Mouse (Mus musculus) MEL (cell line): ENCODE results near the gene Ect2l. TPM values are rescaled to one million over a fixed set of nuclear protein-coding genes. Genes with fewer than 3 reads are reported as not detected.

Experiments used
- DNase-seq: peaks from one replicate; pipeline ENCODE4 v3.0.0; 2011; ENCODE audit warnings: low read depth, low spot score
- H3K27ac ChIP-seq: 2 replicates; pipeline ENCODE4 v1.5.1; 2012; ENCODE audit warnings: low read depth, mild to moderate bottlenecking, control low read depth, low read length, moderate library complexity; ENCODE audit not compliant: control insufficient read depth
- H3K27me3 ChIP-seq, 2 experiments: fragments of 150-350 bp in 1 of 2; sonication (generic) in 1 of 2; 2 replicates each; pipeline ENCODE4 v1.6.1; 2012; ENCODE audit warnings: low read length in 2 of 2, mild to moderate bottlenecking in 2 of 2, improper control_type of control experiment in 1 of 2, moderate library complexity in 1 of 2; ENCODE audit not compliant: insufficient read depth in 2 of 2, control insufficient read depth in 1 of 2
- H3K36me3 ChIP-seq, 2 experiments: 2 replicates each; pipeline ENCODE4 v1.6.1; 2012 to 2014; ENCODE audit warnings: low read length in 2 of 2, improper control_type of control experiment in 1 of 2, inconsistent platforms in 1 of 2, mild to moderate bottlenecking in 1 of 2; ENCODE audit not compliant: insufficient read depth in 2 of 2, control insufficient read depth in 1 of 2
- H3K4me1 ChIP-seq, 2 experiments: fragments of 150-350 bp in 1 of 2; sonication (generic) in 1 of 2; 2 replicates each; pipeline ENCODE4 v1.6.1; 2012; ENCODE audit warnings: low read length in 2 of 2, improper control_type of control experiment in 1 of 2, mild to moderate bottlenecking in 1 of 2; ENCODE audit not compliant: insufficient read depth in 2 of 2, control insufficient read depth in 1 of 2
- H3K4me3 ChIP-seq, 2 experiments: fragments of 150-350 bp in 1 of 2; sonication (generic) in 1 of 2; 2 replicates each; pipeline ENCODE4 v1.5.1; 2012; ENCODE audit warnings: low read depth in 2 of 2, low read length in 2 of 2, mild to moderate bottlenecking in 2 of 2, moderate library complexity in 2 of 2, control low read depth in 1 of 2, improper control_type of control experiment in 1 of 2; ENCODE audit not compliant: control insufficient read depth in 1 of 2, insufficient read depth in 1 of 2
- H3K79me2 ChIP-seq: 2 replicates; pipeline ENCODE4 v1.6.1; 2012; ENCODE audit warnings: mild to moderate bottlenecking, low read length, moderate library complexity; ENCODE audit not compliant: control insufficient read depth, poor library complexity, insufficient read depth
- H3K9ac ChIP-seq: 2 replicates; pipeline ENCODE4 v1.6.1; 2012; ENCODE audit warnings: low read depth, mild to moderate bottlenecking, control low read depth, low read length, moderate library complexity; ENCODE audit not compliant: control insufficient read depth, poor library complexity, severe bottlenecking
- H3K9me3 ChIP-seq: fragments of 150-350 bp; sonication (generic); replicated peaks from 2 replicates; pipeline ENCODE4 v1.6.1; 2012; ENCODE audit warnings: mild to moderate bottlenecking, low read length, improper control_type of control experiment, moderate library complexity; ENCODE audit not compliant: insufficient read depth
- BHLHE40 ChIP-seq: IDR thresholded peaks from 2 replicates; pipeline ENCODE4 v1.6.1; 2012; ENCODE audit warnings: low read depth, mild to moderate bottlenecking, inconsistent platforms, low read length, improper control_type of control experiment, borderline replicate concordance
- CHD1 ChIP-seq: IDR thresholded peaks from 2 replicates; pipeline ENCODE4 v1.6.1; 2012; ENCODE audit warnings: low read depth, mild to moderate bottlenecking, inconsistent platforms, low read length, improper control_type of control experiment
- CHD2 ChIP-seq: IDR thresholded peaks from 2 replicates; pipeline ENCODE4 v1.6.1; 2011; ENCODE audit warnings: low read length, improper control_type of control experiment
- CTCF ChIP-seq, 3 experiments: IDR thresholded peaks in 2 of 3; conservative IDR thresholded peaks in 1 of 3; 2 replicates each; pipeline ENCODE4 v1.5.1; 2011 to 2012; ENCODE audit warnings: low read length in 3 of 3, low read depth in 2 of 3, mild to moderate bottlenecking in 2 of 3, improper control_type of control experiment in 1 of 3, inconsistent platforms in 1 of 3, mixed read lengths in 1 of 3, moderate library complexity in 1 of 3; ENCODE audit not compliant: control insufficient read depth in 1 of 3, insufficient read depth in 1 of 3, poor library complexity in 1 of 3, severe bottlenecking in 1 of 3
- E2F4 ChIP-seq: IDR thresholded peaks from 2 replicates; pipeline ENCODE4 v1.6.1; 2011; ENCODE audit warnings: low read depth, low read length, improper control_type of control experiment, borderline replicate concordance
- ELF1 ChIP-seq: IDR thresholded peaks from 2 replicates; pipeline ENCODE4 v1.6.1; 2014; ENCODE audit warnings: low read depth, mild to moderate bottlenecking, inconsistent platforms, low read length, improper control_type of control experiment, moderate library complexity
- ETS1 ChIP-seq: IDR thresholded peaks from 2 replicates; pipeline ENCODE4 v1.6.1; 2012; ENCODE audit warnings: low read depth, mild to moderate bottlenecking, inconsistent platforms, low read length, improper control_type of control experiment, moderate library complexity
- GABPA ChIP-seq: IDR thresholded peaks from 2 replicates; pipeline ENCODE4 v1.6.1; 2012; ENCODE audit warnings: low read depth, mild to moderate bottlenecking, inconsistent platforms, low read length, improper control_type of control experiment, moderate library complexity
- HCFC1 ChIP-seq: IDR thresholded peaks from 2 replicates; pipeline ENCODE4 v1.6.1; 2012; ENCODE audit warnings: low read depth, mild to moderate bottlenecking, inconsistent platforms, low read length, improper control_type of control experiment, moderate library complexity
- JUND ChIP-seq: IDR thresholded peaks from 2 replicates; pipeline ENCODE4 v1.6.1; 2011; ENCODE audit warnings: low read depth, mild to moderate bottlenecking, improper control_type of control experiment, low read length
- MAX ChIP-seq: IDR thresholded peaks from 2 replicates; pipeline ENCODE4 v1.6.1; 2011; ENCODE audit warnings: low read length, improper control_type of control experiment
- MAZ ChIP-seq: IDR thresholded peaks from 2 replicates; pipeline ENCODE4 v1.6.1; 2012; ENCODE audit warnings: low read depth, mild to moderate bottlenecking, inconsistent platforms, low read length, improper control_type of control experiment
- MEF2A ChIP-seq: IDR thresholded peaks from 2 replicates; pipeline ENCODE4 v1.6.1; 2014; ENCODE audit warnings: low read depth, mild to moderate bottlenecking, inconsistent platforms, low read length, improper control_type of control experiment; ENCODE audit not compliant: poor library complexity, insufficient replicate concordance, severe bottlenecking; ENCODE audit errors: extremely low read depth
- MXI1 ChIP-seq: IDR thresholded peaks from 2 replicates; pipeline ENCODE4 v1.6.1; 2011; ENCODE audit warnings: mild to moderate bottlenecking, low read depth, low read length, improper control_type of control experiment
- MYC ChIP-seq: IDR thresholded peaks from 2 replicates; pipeline ENCODE4 v1.6.1; 2011; ENCODE audit warnings: low read depth, mild to moderate bottlenecking, low read length, improper control_type of control experiment, moderate library complexity
- NELFE ChIP-seq: IDR thresholded peaks from 2 replicates; pipeline ENCODE4 v1.6.1; 2011; ENCODE audit warnings: low read depth, low read length, improper control_type of control experiment
- NRF1 ChIP-seq: IDR thresholded peaks from 2 replicates; pipeline ENCODE4 v1.6.1; 2014; ENCODE audit warnings: low read depth, mild to moderate bottlenecking, inconsistent platforms, low read length, improper control_type of control experiment, moderate library complexity; ENCODE audit not compliant: poor library complexity, insufficient read depth, severe bottlenecking
- POLR2A ChIP-seq, 2 experiments: IDR thresholded peaks; 2 replicates each; pipeline ENCODE4 v1.6.1; 2011 to 2012; ENCODE audit warnings: low read length in 2 of 2, mild to moderate bottlenecking in 2 of 2, control low read depth in 1 of 2, improper control_type of control experiment in 1 of 2, low read depth in 1 of 2, moderate library complexity in 1 of 2; ENCODE audit not compliant: control insufficient read depth in 1 of 2, insufficient read depth in 1 of 2, poor library complexity in 1 of 2
- POLR2AphosphoS2 ChIP-seq: IDR thresholded peaks from 2 replicates; pipeline ENCODE4 v1.6.1; 2011; ENCODE audit warnings: low read length, improper control_type of control experiment
- POLR2AphosphoS5 ChIP-seq: IDR thresholded peaks from 2 replicates; pipeline ENCODE4 v1.6.1; 2012; ENCODE audit warnings: low read depth, borderline replicate concordance, mild to moderate bottlenecking, inconsistent platforms, low read length, moderate library complexity, mixed read lengths
- SIN3A ChIP-seq: IDR thresholded peaks from 2 replicates; pipeline ENCODE4 v1.6.1; 2012; ENCODE audit warnings: low read length, improper control_type of control experiment, inconsistent platforms
- SMC3 ChIP-seq: IDR thresholded peaks from 2 replicates; pipeline ENCODE4 v1.6.1; 2011; ENCODE audit warnings: low read depth, low read length, improper control_type of control experiment
- TAL1 ChIP-seq: IDR thresholded peaks from 2 replicates; pipeline ENCODE4 v1.6.1; 2012; ENCODE audit warnings: mild to moderate bottlenecking, inconsistent platforms, low read length, moderate library complexity, mixed read lengths
- TBP ChIP-seq: IDR thresholded peaks from 2 replicates; pipeline ENCODE4 v1.8.0; 2011; ENCODE audit warnings: low read depth, low read length, improper control_type of control experiment
- TCF12 ChIP-seq: IDR thresholded peaks from 2 replicates; pipeline ENCODE4 v1.6.1; 2014; ENCODE audit warnings: low read depth, mild to moderate bottlenecking, inconsistent platforms, low read length, improper control_type of control experiment, moderate library complexity
- USF1 ChIP-seq: IDR thresholded peaks from 2 replicates; pipeline ENCODE4 v1.6.1; 2014; ENCODE audit warnings: low read depth, mild to moderate bottlenecking, inconsistent platforms, low read length, improper control_type of control experiment, moderate library complexity
- USF2 ChIP-seq, 2 experiments: IDR thresholded peaks; 2 replicates each; pipeline ENCODE4 v1.6.1; 2011 to 2012; ENCODE audit warnings: improper control_type of control experiment in 2 of 2, low read length in 2 of 2, borderline replicate concordance in 1 of 2, inconsistent platforms in 1 of 2, low read depth in 1 of 2, mild to moderate bottlenecking in 1 of 2; ENCODE audit not compliant: insufficient read depth in 1 of 2
- ZC3H11A ChIP-seq: IDR thresholded peaks from 2 replicates; pipeline ENCODE4 v1.6.1; 2012; ENCODE audit warnings: low read depth, mild to moderate bottlenecking, inconsistent platforms, low read length, improper control_type of control experiment
- ZNF384 ChIP-seq: IDR thresholded peaks from 2 replicates; pipeline ENCODE4 v1.6.1; 2012; ENCODE audit warnings: low read depth, mild to moderate bottlenecking, inconsistent platforms, low read length, improper control_type of control experiment
- polyA plus RNA-seq, 2 experiments: library from polyadenylated mRNA; stranded (reverse) in 1 of 2; unstranded in 1 of 2; fragments of >175 nt in 1 of 2; fragments of >200 nt in 1 of 2; gene quantifications; 2 replicates each; pipeline versions ENCODE4 v1.2.1 to v1.2.4; 2012; ENCODE audit warnings: low replicate concordance in 2 of 2, low read depth in 1 of 2; ENCODE audit not compliant: insufficient read length in 2 of 2, insufficient read depth in 1 of 2, missing spikeins in 1 of 2
- total RNA-seq: library from RNA; depleted of rRNA; stranded (reverse); fragments of 300-350 nt; gene quantifications from 2 replicates; pipeline ENCODE4 v1.2.3, GENCODE M21; 2012

The Ect2l gene
- total and polyA plus RNA-seq, 3 experiments: not detected

GRCm38 (mm10) chr10:18235402-18235747 lies 24.7 kb upstream of the Ect2l start:
- H3K79me2 ChIP-seq: no peaks in the 10 kb centered on the region
- TF ChIP-seq BHLHE40 (no peak), ZC3H11A (no peak), ZNF384 (no peak), GABPA (no peak), NRF1 (no peak), MAZ (no peak), USF1 (no peak), HCFC1 (no peak), ETS1 (no peak), TAL1 (no peak), MEF2A (no peak), CTCF (IDR thresholded peaks at IDR 0.05 in 2 of 3, conservative IDR thresholded peaks at IDR 0.05 in 1 of 3; ENCODE audit: control insufficient read depth in 1 of 3, insufficient read depth in 1 of 3, low read depth in 2 of 3, low read length in 3 of 3, poor library complexity in 1 of 3, severe bottlenecking in 1 of 3) (no peak), POLR2AphosphoS2 (no peak), MXI1 (no peak), SMC3 (no peak)
- H3K27me3 ChIP-seq: no peaks in the 10 kb centered on the region
- peak overlapping the region; percentile 92 to 99 for H3K4me3 ChIP-seq
- no peaks in the 10 kb centered on the region for H3K4me1 ChIP-seq
- no peak for DNase-seq
- peaks cover 0 to 2% of the 10 kb centered on the region in 2 experiments; a peak in 1 of 4 replicates for H3K36me3 ChIP-seq
- H3K27ac ChIP-seq: no peak overlapping the region
- H3K9ac ChIP-seq: peak overlapping the region; percentile 21
- no peaks in the 10 kb centered on the region for H3K9me3 ChIP-seq

GRCm38 (mm10) chr10:18234560-18235401 lies 24.1 kb upstream of the Ect2l start, which contains the start of gene Ccdc28a:
Gene Ccdc28a (minus strand): TSS chr10:18234998.
- H3K9me3 ChIP-seq: no peaks in the 10 kb centered on the region
- peaks cover 0 to 2% of the 10 kb centered on the region in 2 experiments; a peak in 1 of 4 replicates for H3K36me3 ChIP-seq
- H3K27ac ChIP-seq: no peak within 1 kb of the TSS; the same call in 1 of the 2 replicates
- no peaks in the 10 kb centered on the region for H3K79me2 ChIP-seq
- no peaks in the 10 kb centered on the region for H3K4me1 ChIP-seq
- H3K9ac ChIP-seq: peak within 1 kb of the TSS; percentile 69
- peak; percentile 96 for DNase-seq
- H3K27me3 ChIP-seq: no peaks in the 10 kb centered on the region
- H3K4me3 ChIP-seq: peak within 1 kb of the TSS; percentile 92 to 99
- no peak for TF ChIP-seq E2F4
- no peak for TF ChIP-seq MAX
- no peak for TF ChIP-seq USF2 (IDR thresholded peaks at IDR 0.05; ENCODE audit: borderline replicate concordance in 1 of 2, insufficient read depth in 1 of 2, low read depth in 1 of 2, low read length in 2 of 2)
- TF ChIP-seq CHD2: no peak
- no peak for TF ChIP-seq ZC3H11A
- TF ChIP-seq MAZ: no peak; the same call in 1 of the 2 replicates
- TF ChIP-seq MXI1: peak; percentile 66
- TF ChIP-seq ELF1: peak; percentile 87
- TF ChIP-seq MEF2A: no peak
- TF ChIP-seq USF1: no peak
- no peak; the same call in 1 of the 2 replicates for TF ChIP-seq TCF12
- peak; percentile 94 for TF ChIP-seq SIN3A
- TF ChIP-seq HCFC1: peak; percentile 84
- peak; percentile 15 to 56; a peak in 2 of 4 replicates for TF ChIP-seq POLR2A (IDR thresholded peaks at IDR 0.05; ENCODE audit: control insufficient read depth in 1 of 2, insufficient read depth in 1 of 2, low read depth in 1 of 2, low read length in 2 of 2, poor library complexity in 1 of 2)
- no peak for TF ChIP-seq NRF1
- TF ChIP-seq TBP: no peak
- TF ChIP-seq MYC: no peak
- TF ChIP-seq CHD1: no peak
- TF ChIP-seq POLR2AphosphoS5: no peak
- TF ChIP-seq NELFE: peak; percentile 33
- no peak for TF ChIP-seq JUND
